Mouse (Mus musculus) heart, postnatal 25 days (tissue): ENCODE measurements at regions not wholly inside any gene's neighbourhood (a gene's known extent, or its start where the extent isn't known, plus 50 kb on each side); places are given as distances from the start of the nearest gene placed in this dataset.
"Not testable (repeated sequence)": the region's sequence is repeated elsewhere in the genome, so short reads cannot be mapped to it uniquely, and the experiment has no call there.

Experiments used
- DNase-seq: peaks from one replicate; pipeline ENCODE4 v3.0.0; 2022; ENCODE audit warnings: low spot score
- intact Hi-C: fragments of 180-260 bp; cut with DNase I; formaldehyde crosslinking; loops from one replicate; pipeline ENCODE4 v1.15.1; 2025

DNA sequence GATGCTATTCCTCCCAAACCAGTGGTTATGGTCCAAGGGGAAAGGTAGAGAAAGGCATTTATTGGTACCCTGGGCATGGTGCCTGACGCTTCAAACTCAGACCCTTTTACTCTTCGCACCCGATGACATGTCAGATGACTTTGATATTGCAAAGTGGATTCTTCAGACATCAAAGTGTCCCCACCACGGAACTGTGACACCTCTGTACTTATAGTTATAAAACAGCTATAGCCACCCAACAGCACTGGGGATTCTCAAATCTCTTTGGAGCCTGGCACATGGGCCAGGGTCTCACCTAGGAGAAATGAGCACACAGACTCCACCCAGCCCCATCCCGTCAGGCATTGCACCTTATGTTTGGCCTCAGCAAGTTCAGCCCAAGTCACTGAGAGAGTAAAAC lies 329.3 kb upstream of the 3110018I06Rik start:
- no peak for DNase-seq
- intact Hi-C loops, result no loop called here

DNA sequence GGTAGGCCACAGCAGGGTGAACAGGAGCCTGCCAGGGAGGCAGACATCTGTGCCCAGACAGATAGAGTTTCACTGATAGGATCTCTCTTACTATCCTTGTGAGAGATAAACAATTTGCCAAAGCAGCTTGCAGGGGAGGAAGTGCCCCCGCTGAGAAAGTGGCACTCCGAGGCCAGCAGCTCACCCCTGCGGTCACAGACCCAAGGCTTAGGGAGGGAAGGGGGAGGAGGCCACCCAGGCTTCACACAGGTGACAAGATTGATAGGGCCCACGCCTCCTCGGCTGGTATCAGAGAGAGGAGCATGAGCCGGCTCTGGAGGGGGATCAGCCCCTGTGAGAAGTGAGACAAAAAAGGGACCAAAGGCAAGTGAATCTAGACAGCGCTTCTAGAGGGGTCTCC lies 328.3 kb upstream of the 3110018I06Rik start:
- DNase-seq, result no peak
- intact Hi-C loops, result no loop called here

DNA sequence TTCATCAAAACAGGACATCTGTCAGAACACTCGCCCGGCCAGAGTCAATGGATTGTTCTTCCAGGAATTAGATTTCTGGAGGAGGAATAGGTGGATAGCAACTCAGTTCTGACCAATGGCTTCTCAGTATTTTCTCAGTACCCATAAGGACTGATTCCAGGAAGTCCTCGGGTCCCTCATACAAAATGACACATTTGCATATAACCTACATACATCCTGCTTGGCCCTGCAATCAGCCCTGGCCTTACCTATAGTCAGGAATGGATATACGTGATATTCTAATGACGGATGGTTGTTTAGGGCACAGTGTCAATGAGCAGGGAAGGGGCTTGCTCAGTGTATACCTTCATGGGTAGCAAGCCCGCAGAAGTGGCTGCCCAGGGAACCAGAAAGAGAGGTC lies 327.8 kb upstream of the 3110018I06Rik start:
- DNase-seq, result no peak
- intact Hi-C loops, result no loop called here

DNA sequence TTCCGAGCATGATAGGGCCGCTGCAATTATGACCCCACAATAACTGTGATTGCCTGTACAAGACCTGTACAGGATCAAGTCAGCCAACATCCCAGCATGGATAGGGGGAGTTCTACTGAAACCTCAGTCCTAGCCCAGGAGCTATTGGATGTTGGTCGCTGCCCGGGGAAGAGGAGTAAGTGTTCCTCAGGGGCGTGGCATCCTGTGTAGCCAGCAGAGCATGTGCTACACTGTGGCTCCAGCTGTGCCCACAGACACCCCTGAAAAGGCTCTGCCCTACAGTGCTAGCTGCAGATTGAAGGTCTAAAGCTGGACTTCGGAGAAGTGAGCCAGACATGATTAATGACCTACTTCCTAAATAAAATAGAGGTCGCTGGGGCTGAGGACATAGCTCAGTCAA lies 317.5 kb upstream of the 3110018I06Rik start:
- intact Hi-C loops, result no loop called here
- DNase-seq, result no peak

DNA sequence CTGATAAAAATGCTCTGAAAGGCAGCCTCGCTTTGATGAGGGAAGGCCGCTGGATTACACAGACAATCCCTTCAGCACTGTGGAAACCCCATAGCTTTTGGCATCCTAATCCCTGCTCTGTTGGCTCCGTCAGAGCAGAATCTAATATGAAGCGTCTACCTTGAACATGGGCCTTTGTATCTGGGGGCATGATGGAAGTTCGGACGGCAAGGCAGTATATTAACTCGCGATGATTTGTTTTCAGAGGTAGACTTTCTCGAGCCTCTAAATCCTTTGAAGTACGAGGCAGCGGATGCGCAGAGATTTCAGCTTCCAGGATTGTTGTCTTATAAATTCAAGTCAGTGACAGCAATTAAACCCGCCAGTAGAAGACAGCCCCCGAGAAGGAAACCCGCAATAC lies 316.8 kb upstream of the 3110018I06Rik start:
- DNase-seq, result no peak
- intact Hi-C loops, result no loop called here

DNA sequence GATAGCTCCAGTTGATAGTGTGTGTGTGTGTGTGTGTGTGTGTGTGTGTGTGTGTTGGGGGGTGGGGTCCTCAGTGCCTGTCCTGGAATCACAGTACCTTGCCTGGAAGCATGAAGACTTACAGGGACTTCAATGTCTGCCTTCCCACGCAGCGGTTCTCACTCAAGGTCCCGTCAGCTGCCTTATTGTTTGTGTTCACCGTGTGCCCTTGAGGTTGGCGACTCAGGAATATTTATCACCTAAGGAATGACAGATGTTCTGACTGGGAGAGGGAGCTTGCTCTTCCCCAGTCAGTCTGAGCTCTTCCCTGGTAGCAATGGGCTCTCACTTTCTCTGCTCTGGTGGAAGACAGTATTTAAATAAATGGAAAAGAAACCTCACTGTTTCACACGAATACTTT lies 309.8 kb upstream of the 3110018I06Rik start:
- intact Hi-C loops, result no loop called here
- DNase-seq, result no peak

DNA sequence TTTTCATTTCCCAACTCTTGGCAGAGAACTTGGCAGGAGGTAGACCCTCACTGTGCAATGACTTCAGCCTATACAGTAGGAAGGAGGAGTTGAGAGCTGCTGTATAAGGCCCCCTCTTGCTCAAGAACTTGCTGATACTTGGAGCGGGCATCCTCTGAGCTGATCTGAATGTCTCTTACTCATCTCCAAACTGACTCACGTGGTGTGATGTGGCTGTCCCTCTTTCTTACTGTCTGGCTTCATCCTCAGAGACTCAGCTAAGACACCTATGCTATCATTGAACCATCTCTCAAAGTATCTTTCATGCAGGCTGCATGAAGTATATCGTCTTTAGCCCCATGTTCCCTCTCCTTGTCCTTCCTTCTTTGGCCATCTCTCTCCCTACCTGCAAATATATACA lies 307.9 kb upstream of the 3110018I06Rik start:
- intact Hi-C loops, result no loop called here
- DNase-seq, result no peak

DNA sequence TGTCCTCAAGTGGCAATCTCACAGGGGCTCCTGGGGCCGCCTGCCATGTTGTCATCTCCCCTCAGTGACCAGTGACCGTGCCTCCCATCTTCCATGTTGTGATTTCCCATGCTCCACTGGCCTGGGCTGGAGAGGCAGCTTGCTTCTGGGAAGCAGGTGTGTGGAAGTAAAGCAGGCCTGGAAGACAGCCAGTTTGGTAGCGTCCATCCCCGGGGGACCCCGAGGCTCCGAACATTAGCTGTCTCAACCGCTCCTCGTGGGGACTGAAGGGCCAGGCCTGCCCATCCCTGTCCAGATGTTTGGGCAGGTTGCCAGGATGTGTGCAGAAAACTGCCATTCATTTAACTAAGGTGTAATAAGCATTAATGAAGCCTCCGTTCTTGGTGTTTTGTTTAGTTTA lies 307.1 kb upstream of the 3110018I06Rik start:
- DNase-seq, result no peak
- intact Hi-C loops, result no loop called here

DNA sequence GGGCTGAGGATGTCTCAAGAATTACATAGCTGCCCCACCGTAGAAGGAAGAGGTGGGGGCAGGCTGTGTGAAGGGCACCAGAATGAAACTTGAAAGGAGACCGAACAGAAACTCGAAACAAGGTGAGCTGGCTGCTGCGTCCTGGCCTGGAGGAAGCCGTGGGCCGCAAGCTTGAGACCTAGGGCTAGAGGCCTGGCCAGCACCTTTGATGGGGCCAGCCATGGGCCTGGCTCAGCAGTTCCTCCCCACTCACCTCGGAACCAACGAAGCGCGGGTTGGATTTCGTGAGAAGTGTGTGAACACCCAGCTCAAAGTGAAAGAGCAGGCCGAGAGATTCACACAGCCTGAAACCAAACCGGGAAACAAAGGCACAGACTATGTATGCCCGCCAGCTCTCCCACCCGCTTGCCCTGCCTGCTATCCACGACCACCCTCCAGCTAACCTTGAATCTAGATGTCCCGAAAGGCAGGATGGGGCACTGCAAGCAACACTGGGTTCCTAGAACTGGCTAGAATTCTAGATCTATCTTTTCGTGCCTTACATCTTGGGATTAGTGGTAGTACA lies 306.3 kb upstream of the 3110018I06Rik start:
- intact Hi-C loops, result no loop called here
- no peak for DNase-seq

DNA sequence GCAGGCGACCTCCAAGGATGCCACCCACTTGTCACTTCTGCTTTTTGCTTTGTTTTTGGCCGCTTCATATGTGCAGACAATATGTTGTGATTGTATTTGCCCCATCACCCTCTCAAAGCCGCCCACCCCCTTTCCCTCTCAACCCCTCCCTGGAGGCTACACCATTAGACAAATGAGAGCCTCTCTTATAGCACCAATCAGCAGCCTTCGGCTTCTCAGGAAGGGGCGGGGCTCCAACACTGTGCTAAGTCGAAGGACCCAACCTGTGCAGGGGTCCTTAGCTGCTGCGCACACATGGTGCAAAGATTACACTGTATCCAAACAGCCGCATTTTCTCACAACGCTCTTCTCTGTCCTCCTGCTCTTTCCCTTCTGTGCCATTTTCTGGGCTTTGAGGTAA lies 305.1 kb upstream of the 3110018I06Rik start:
- intact Hi-C loops, result no loop called here
- DNase-seq, result no peak

DNA sequence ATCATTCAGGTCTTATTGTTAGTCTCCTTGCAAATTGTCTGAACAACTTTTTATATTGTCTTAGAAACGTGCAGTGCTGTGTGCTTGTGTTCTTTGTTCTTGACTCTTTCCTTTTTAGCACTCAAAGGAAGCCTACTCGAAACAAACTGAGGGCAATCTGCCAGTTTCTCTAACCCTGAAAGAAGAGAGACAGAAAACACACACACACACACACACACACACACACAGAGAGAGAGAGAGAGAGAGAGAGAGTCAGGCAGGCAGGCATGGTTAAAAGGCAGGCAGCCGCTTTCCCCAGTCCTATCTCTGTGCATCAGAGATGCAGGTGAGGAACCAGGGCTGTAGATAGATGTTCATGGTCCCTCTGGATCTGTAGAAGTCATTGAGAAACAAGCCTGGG lies 304.0 kb upstream of the 3110018I06Rik start:
- intact Hi-C loops, result no loop called here
- no peak for DNase-seq

DNA sequence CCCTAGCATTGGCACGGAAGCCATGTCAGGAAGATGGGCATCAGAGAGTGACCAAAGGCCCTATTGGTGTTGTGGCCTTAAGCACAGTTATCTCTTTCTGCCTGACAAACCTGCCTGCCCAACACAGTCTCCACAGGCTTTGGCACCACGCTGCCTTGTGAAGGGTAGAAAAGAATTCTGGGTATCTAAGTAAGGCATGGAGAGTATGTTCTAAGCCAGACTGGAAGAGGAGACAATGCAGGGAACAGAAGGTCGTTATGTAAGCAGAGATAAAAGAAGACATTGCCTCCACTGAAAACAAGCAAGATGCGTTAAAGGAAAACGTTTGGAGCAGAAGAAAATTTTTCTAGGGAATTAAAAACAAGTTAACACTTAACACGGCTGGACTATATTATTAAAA lies 302.1 kb upstream of the 3110018I06Rik start:
- intact Hi-C loops, result no loop called here
- DNase-seq, result no peak

DNA sequence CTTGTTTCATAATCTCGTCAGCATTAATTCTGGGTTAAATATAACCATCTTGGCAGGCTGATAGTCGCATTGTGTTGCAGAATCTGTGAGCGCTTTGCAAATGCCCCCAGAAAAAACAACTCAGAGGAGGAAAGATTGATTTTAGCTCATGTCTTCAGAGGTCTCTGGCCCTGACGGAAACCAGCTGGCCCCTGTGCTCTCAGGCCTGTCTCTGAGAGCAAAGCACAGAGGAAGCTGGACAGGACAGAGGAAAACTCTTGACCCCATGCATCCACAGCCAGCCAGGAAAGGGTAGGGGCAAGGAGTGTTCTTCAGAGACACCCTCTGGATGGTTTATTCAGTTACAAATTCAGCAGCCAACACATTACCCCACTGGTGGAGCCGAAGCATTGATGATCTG lies 300.4 kb upstream of the 3110018I06Rik start:
- intact Hi-C loops, result no loop called here
- DNase-seq, result no peak

DNA sequence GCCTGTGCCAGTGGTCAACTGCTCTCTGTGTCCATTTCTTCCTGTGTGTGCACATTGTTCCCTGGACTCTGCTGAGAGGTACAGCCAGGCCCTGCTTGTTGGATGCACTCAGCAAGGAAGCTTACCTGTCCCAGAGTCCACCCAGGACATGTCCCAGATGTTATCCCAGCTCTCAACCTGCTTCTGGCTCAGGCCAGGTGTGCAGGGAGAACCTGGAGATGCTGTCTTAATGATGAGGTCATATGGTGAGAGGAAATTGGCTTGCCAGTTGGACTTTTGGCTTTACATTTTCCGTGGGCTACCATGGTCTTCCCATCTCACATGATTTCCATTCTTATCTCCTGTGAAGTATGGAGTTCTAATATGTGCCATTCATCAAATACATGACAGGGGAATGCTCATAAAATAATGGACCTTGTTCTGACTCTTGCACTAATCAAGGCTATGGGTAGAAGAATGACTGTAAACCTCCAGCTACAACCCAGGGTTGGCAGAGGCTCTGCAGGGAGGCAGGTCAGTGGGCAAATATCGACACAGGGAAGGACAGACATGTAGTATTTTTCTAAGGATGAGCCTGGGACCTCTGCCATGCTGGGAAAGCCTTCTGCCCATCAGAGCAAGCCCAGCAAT lies 289.9 kb upstream of the 3110018I06Rik start:
- intact Hi-C loops, result no loop called here
- no peak for DNase-seq

DNA sequence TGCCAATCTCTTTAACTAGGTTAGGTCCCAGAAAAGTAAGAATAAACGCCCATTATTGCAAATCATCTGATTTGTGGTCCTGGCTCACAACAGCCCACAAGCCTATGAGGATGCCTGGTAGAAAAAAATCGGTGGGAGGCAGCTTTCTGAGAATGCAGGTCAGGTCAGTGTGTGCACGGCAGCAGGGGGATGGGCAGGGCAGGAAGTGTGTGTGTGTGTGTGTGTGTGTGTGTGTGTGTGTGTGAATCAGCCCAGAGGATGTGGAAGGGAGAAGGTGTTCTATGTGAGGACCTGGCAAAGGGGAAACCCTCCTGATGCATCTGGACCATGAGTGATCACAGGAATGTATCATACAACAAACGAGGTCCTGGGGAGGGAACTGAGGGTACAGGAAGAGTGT lies 287.5 kb upstream of the 3110018I06Rik start:
- intact Hi-C loops, result no loop called here
- DNase-seq, result no peak

DNA sequence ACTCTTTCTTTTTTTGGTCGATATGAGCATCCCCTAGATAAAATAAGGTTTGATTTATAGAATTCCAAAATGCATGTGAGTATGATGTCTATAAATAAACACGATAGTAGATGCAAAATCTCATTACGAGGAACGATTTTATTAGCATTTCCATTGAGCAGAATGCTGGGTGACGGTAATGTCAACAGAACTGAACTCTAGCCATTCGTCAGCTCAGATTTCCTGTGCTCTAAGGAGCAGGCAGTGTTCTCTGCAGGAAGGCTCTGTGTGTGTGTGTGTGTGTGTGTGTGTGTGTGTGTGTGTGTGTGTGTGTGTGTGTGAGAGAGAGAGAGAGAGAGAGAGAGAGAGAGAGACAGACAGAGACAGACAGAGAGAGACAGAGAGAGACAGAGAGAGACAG lies 279.6 kb upstream of the 3110018I06Rik start:
- intact Hi-C loops, DNase-seq: not testable (repeated sequence)

DNA sequence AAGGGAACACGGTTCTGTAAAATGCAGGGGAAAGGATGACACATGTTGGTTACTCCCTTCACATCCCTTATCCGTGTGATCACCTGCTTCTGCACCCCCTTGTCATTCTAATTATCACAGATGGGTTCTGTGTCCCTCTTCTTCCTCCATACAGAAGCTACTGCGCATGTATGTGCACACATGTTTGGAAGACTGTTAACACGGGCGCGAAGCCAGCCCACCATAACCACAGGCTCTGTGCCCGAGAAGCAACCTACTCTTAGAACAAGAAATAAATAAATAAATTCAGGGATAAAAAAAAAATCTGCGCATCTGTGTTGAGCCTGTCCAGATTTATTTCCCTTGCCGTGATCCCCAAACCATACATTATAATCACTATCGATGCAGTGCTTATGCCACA lies 275.6 kb upstream of the 3110018I06Rik start:
- intact Hi-C loops, result no loop called here
- no peak for DNase-seq

DNA sequence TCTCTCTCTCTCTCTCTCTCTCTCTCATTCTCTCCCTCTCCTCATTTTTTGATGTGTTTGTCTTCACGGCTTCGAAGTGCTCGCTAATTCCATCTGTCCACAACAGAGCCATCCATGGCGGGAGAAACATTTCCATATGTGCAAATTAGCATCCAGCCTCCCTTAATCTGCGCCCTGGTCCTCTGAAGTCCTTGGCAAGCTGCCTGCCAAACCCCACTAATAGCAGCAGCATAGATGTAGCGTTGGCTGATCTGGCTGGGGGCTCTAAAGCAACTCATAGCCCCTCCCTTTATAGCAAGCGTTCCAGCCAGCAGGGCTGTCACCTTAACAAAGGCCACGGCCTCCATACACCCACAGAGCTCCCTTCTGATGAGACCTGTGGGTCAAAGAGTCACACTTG lies 272.3 kb upstream of the 3110018I06Rik start:
- intact Hi-C loops, result no loop called here
- DNase-seq, result no peak

DNA sequence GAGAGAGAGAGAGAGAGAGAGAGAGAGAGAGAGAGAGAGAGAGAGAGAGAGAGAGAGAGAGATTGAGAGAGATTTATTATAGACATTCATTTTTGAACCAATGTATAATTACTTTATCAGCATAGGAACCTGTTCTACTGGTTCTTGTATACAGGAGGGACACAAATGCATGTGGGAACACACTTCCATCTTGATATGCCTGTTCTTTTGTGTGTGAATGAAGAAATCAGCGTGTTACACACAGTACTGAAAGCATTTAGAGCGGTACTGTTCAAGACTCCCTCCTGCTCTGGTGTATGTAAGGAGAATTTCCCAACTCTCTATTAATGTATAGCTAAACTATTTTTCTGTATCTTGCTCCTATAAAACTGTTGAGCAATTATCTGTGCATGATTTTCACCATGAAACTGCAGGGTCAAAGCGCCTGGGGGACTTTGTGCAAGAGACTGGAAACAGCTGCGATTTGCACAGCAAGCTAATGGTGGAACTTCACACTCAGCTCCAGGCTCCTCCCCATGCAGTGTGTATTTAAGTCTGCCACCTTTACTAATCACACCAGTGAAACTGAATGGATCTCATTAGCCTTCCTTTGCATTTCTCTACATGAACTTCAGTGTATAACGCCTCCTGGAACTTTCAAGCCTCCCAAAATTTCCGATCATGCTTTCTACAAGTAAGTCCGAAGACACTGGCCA lies 267.0 kb upstream of the 3110018I06Rik start:
- DNase-seq, result no peak
- intact Hi-C loops, result no loop called here

DNA sequence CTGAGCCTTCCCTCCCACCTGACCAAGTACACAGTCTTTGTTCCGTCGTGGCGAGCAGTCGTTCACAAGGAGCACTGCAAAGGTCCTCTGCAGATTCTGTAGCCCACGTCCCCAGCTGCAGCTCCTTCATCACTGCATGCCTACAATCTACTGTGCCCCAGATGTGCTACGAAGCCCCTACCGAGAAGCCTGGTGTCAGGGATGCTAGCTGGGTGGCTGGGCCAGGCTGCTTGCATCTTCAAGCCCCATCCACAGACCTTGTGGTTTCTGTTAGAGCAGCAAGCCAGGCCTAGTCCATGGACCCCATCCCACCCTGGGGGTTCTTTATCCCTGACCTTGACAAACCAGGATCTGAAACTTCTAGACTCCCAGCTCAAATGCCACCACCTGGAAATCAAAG lies 266.3 kb upstream of the 3110018I06Rik start:
- intact Hi-C loops, result no loop called here
- DNase-seq, result no peak

DNA sequence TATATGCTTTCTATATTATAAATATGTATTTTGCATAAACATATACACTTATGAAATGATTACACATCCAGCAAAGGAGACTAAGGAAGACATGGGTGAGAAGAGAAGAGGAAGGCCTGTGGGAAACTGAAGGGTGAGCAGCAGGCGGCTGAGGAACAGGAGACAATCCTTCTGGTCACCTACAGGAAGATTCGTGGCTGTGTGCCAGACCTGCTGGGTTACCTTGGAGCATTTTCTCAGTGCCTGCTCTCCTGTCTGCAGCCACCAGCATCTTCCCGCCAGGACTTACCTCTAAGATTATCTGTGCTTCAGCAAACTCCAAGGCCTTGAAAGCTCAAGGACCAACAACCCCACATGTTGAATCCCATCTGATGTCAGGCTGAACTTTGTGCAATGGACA lies 258.3 kb upstream of the 3110018I06Rik start:
- intact Hi-C loops, result no loop called here

DNA sequence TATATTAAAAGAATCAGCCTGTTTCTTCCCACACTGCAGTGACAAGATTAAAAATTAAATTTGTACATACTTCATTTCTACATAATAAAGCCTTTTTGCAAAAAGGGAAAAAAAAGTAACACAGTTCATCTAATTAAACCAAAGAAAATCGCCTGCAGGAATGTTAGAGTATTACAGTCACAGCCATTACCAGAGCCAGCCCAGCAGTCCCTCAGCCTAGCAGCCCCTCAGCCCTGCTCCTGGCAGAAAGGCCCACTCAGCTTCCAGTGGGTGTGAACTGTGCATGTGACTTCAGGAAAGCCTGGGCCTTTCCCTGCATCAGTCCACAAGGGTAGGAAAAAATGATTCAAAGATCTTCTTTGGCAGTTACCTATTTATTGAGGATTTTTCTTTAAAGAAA lies 256.8 kb upstream of the 3110018I06Rik start:
- no peak for DNase-seq
- intact Hi-C loops, result no loop called here

More for the DNA sequence above, 258.3 kb upstream of the 3110018I06Rik start:
- DNase-seq, result no peak
